Mouse (Mus musculus) megakaryocyte, embryonic 14.5 days (primary cell): ENCODE measurements around the gene Xrcc5.

ENCODE experiments used
- FLI1 ChIP-seq: IDR thresholded peaks from 2 replicates; pipeline ENCODE4 v1.6.1; 2012; ENCODE audit warnings: low read length, inconsistent platforms, mixed read lengths
- GATA1 ChIP-seq: IDR thresholded peaks from 3 replicates; pipeline ENCODE4 v1.6.1; 2012; ENCODE audit warnings: mixed read lengths, low read length, inconsistent platforms, borderline replicate concordance

DNA sequence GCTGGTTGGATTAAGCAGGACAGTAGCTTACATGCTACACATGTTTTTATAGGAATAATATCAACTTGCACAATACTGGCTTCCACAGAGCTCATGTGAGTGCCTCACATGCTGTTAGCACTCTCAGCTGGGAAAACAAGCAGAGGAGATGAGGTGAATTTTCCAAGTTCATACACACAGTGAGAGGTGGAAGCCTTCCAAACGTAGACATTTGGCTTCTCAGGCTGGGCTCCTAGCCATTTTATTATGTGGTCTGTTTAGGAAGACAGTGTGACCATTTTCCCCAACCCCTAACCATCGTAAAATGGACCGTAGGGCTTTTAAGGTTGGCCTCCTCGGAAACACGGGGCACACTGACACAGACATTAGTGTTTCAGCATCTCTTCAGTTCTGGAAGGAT, 102.7 kb downstream of the Xrcc5 start:
- no peak for TF ChIP-seq GATA1
- no peak for TF ChIP-seq FLI1
